Mouse (Mus musculus) layer of hippocampus, adult 8-10 months (tissue): ENCODE data around the gene Pde9a. TPM values are rescaled to one million over a fixed set of nuclear protein-coding genes. Genes with fewer than 3 reads are reported as not detected.
A peak's percentile ranks its signal among the peaks of the same experiment; 100 is the strongest.

Source experiments
- DNase-seq, 2 experiments: peaks; one replicate each; pipeline ENCODE4 v3.0.0; 2022; ENCODE audit warnings: low spot score in 2 of 2
- total RNA-seq, 4 experiments: library from RNA; stranded (reverse); gene quantifications; 2 replicates each; pipeline ENCODE4 v1.2.4; 2022

Gene Pde9a
- total RNA-seq, 4 experiments from 2014 or later = 22.5 to 35.1 (median 28.4) TPM

DNA sequence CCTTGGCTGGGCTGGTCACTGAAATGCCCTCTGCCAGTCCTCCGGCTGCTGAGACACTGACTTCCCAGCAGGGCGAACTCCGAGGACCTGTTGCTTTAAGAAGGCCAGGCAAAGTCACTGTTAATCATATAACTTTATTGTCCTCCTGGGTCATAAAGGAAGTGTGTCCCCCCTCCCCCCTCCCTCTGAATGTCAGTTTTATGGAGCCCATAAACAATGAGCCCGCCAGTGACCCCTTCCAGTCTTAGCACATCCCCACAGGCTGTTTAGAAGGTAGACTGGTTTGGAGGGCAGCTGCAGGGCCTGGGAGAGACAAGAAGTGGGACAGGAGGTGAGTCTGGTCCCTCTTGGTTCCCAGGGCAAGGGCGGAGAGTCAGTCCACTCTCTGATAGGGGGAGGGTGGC, 46.9 kb downstream of the Pde9a start:
- DNase-seq = no peak

DNA sequence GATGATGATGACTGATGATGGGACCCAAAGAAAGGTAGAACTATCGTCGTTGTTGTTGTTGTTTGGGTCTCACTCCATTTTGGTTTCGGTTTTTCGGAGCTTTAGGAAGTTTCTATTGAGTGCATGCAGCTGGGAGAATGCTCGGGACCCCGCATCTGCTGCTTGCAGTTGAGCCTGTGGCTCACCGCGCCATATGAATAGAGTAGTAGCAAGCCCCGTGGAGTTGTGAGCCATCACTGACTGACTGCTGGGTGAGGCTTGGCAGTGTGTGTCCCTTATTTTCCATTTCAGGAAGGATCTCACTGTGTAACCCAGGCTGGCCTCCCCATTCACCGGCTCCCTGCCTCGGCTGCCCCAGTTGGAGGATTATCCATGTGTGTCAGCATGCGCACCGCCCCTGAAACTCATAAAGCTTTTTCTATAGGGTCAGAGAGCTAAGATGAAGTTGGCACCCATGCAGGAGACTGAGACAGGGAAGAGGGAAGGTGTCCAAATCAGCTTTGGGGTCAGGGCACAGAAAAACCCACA, 47.5 kb downstream of the Pde9a start:
- no peak for DNase-seq

DNA sequence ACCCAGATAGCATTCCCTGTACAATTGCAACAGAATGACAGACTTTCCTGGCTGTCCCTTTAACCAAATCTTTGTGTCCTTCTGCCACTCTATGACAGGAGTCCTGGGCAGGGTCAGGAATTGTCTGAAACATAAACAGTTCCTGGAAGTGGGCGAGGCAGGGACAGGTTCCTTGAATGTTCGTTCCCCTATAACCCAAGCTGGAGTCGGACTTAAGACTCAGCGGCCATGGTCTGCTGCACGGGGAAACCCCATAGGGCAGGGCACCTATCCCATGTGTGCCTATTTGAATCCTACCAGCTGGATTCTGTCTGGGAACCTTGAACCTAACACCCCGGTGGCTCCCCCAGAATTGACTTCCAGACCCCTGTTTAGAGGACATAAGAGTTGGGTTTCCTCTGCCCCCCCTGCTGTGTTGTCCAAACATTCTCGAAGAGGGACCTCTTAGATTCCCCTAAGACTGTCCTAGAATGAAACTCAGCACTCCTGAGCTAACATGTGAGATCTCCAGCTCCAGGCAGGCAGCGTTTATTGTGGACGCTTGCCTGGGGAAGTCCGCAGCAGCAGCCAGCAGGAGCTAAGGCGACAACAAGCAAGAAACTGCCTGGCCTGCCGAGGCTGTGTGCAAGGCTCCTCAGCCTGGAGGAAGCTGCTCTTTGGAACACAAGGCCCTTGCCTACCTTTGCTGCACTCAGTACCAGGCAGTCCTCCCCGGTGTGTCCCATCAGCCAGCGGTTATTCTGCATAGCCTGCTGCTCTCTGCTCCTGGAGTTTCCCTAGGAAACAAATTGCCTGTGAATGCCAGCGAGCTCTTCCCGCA, 48.2 kb downstream of the Pde9a start:
- no peak for DNase-seq

DNA sequence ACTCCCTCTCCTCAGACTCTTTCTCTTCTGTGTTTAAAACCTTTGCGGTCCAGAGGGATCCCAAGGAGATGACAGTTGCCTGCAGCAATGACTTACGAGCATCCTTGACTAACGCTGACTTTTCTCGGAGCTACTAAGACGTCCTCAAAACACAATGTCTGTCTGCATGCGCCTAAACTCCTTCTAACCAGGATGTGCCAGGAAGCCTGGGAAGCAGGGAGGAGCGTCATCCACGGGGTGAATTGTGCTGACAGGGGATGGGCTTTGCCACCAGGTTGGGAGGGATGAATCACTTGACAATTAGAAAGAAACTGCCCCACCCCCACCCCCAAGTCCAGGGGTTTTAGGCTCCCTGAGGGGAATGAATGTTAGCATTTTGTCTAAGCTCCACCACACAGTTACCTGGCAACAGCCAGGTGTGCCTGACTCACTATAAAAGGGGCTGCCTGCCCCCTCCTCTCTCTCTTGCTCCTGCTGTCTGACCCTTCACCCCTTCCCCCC, 48.9 kb downstream of the Pde9a start:
- no peak for DNase-seq

DNA sequence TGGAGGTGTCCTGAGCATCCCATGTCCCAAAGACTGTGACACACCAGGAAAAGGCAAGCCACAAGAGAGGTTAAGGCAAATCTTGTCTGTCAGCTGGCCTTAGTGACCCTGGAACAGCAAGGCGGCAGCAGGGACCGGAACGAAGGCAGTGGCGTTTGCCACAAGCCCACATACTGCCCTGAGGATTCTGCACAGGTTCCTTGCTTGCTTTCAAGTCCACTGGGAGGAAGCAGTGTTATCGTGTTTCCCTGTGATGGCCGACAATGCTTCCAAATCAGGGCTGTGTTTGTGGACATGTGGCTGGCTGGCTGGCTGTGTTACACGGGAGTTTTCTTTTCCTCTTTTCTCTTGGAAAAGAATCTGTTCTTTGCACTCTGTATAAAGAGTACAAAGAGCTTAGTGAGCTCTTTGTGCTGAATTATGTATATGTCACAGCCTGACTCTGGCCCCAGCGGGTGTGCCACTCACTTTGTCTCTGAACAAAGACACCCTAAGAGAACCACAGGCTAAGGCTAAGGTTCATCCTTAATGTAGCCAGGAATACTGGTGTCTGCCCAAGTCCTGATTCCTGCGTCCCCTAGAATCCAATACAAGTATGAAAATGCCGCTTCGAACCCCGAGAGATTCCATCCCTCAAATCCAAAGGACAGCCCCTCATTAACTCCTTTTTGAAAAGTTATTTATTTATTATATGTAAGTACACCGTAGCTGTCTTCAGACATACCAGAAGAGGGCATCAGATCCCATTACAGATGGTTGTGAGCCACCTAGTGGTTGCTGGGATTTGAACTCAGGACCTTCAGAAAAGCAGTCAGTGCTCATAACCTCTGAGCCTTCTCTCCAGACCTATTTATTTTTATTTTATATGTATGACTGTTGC, 50.2 kb downstream of the Pde9a start:
- no peak for DNase-seq

DNA sequence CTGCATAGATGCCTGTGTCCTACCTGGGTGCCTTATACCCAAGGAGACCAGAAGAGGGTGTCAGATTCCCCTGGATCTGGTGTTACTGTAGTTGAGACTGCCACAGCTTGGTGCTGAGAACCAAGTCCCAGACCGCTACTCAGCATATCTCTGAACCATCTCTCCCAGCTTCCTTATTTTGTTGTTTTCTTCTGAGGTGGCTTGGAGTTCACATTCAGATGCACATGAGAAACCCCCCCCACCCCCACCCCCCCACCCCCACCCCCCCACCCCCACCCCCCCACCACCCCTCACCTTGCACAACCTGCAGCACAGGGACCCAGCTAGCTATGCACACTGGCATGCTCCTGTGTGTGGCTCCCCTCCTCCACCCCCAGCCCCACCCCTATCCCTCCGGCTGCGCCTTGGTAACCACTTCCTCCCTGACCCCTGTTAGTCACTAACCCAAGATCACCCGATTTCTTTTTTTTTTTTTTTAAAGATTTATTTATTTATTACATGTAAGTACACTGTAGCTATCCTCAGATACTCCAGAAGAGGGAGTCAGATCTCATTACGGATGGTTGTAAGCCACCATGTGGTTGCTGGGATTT, 50.9 kb downstream of the Pde9a start:
- no peak for DNase-seq

DNA sequence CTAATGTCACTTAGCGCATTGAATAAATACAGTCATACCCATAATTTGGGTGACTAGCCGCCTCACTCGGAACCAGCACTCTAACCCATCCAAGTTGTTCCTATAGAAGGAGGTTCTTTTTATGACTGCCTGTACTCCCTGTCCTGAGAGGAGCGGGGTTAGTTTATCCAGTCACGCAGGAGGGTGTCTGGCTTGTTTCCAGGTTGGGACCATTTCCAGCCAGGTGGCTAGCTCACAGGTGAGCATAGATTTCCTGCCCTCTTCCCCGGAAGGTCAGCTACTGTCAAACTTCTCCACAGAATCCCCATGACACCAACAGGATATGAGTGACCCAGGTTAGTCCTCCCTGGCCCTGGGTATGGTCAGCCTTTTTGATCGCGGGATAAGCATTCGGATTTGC, 51.5 kb downstream of the Pde9a start:
- no peak for DNase-seq

DNA sequence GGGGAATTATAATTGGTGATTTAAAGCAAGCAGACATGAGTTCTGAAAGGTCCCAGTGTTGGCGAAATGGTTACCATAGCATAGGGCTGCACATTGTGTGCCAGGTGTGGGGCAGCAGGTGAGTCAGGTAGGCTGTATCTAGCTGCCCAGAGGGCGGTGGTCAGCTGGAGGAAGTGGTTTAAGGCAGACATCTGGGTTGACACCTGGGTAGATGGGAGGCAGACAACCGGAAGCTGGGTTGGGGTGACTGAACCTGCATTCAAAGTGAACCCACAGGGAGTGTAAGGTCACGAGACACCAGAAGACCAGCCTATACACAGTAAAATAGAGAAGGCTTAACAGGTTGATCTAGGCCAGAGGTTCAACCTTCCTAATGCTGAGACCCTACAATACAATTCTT, 54.0 kb downstream of the Pde9a start:
- no peak for DNase-seq

DNA sequence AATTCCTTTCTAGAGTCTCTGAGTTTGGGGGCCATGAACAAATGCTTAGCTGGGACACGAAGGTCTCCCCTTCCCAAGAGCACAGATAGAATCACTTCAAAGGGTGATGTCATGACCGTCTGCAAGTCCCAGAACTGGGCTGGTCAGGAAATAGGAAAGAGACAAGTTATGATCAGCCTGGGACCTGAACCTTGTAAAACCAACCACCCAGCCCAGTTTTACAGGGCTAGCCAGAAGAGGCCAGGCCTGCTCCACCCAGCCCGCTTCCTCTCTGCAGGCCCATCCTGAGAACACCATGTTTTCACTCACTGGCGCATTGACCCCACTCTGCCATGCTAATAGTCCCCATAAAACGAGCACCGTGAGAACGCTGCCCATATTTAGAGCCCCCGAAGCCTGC, 56.5 kb downstream of the Pde9a start:
- DNase-seq = no peak

DNA sequence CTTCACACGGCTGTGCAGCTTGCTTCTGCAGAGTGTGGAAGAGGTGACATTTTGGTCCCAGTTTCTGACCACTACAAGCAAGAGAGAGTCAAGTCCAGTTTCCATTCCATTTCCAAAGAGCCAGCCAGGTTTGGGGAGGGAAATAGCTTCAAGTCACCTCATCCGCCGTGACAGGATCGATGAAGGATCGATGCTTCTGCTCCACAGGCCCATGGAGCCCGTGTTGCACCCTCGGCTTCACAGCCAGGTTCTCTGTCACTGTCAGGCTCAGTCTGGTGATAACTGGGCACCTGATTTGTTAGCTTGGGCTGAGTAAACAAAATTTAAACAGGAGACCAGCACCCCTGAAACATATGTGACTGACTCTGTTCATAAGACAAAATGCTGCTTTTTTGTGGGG, 58.2 kb downstream of the Pde9a start:
- DNase-seq = no peak

DNA sequence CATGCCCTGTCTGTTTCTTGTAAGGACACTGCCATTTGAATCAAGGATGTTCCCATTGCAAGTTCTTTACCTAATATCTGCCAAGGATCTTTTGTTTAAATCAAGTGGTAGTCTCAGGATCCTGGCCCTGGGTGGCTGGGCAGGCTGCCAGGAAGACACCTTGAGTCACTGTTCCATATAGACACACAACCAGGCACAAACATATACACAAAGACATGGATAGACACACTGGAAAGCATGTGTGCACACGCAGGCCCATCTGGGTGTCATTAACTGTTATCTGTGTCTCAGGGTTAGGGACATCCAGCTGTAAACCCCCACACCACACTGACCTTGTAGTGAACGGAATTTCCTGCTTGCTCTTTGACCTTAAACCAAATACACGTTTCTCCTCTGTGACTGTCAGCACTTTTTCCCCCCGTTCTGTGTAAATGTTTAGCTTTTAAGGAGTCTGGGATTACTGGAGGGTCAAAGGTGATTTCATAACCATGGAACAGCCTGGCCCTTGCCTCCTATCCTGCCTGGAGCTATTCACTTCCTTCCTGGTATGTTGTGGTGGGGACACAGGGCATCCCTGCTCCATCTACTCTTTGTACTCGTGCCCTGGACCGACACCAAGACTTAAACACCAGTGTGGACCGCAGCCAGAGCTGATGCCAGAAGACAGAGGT, 59.2 kb downstream of the Pde9a start:
- DNase-seq = no peak

DNA sequence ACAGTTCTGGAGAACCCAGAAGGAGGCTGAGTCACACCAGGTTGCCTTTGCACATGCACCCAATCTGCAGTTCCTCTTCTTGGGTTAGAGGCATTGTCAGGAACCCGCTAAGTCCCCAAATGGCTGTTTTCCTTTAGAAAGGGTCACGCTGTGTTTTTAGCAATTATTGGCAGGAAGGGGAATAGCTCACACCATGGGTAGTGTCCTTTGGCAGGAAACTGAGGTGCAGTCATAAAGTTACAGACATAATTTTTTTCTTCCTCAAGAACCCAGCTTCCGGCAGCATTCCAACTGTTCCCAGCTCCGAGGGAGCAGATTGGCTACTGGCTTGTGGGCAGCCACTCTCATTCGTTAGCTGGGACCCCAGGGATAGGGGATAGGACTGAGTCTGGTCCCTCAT, 61.8 kb downstream of the Pde9a start:
- no peak for DNase-seq

DNA sequence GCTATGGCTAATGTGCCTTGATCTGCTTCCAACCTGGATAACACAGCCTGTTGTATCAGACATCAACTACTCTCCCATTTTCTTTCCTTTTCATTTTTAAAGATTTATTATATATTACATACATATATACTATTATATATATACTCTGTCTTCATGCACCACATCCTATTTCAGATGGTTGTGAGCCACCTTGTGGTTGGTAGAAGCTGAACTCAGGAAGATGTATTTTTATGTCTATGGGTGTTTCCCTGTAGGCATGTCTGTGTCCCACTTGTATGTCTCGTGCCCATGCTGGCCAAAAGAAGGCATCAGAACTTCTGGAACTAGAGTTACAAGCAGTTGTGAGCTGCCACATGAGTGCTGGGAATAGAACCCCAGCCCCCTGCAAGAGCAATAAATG, 62.5 kb downstream of the Pde9a start:
- DNase-seq = no peak

DNA sequence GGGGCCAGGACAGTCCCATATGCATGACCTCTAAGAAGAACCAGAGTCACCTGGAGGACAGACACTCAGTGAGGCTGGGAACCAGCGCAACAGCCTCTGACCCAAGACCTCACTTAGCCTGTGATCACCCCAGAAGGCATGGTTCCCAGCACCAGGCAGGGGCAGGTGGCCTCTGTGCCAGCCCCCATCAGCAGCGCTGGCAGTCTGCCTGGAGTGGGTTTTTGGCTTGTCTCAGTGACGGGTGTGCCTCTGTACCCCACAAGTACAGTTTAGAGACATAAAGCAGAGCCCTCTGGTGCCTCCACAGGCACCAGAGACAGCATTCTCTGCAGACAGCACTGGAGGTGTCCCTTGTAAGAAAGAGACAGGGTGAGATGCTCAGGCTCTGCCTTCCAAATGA, 64.2 kb downstream of the Pde9a start:
- no peak for DNase-seq

DNA sequence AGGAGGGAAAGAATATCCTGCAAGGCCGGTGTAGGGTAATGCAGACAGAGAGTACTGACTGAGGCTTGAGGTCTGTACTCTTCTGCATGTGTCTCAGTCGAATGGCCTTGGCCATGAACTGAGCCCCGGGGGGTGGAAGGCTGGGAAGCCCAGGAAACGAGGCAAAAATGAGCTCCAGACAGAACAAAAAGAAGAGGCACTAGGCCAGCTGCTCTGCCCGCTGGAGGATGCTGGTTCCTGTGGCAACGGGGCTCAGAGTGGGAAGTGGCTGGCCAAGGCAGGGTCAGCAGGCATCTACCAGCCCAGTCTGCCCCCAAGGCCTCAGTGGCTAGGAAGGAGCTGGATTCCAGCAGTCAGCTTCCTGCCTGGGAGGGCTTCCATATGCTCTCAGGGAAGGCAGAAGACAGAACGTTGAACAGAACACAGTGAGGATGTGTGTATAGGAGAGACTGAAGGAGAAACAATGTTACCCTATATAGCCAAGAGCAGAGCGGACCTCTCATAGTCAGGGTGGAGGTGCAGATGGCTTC, 65.2 kb downstream of the Pde9a start:
- peak; percentile 68 to 70 for DNase-seq

DNA sequence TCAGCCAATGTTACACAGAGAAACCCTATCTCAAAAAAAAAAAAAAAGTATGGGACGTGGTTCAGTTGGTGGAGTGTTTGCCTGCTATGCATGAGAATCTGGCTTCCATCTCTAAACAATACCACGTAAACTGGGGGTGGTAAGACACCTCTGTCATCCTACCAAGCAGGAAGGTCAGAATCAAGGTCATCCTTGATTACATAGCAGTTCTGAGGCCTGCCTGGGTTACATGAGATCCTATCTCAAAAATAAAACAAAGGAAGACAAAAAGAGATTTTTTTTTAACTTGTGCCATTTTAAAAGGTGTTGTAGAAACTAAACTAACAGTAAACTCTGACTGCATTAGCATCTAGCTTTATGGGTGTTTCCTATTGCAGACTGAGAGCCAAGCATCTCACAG, 66.8 kb downstream of the Pde9a start:
- no peak for DNase-seq

DNA sequence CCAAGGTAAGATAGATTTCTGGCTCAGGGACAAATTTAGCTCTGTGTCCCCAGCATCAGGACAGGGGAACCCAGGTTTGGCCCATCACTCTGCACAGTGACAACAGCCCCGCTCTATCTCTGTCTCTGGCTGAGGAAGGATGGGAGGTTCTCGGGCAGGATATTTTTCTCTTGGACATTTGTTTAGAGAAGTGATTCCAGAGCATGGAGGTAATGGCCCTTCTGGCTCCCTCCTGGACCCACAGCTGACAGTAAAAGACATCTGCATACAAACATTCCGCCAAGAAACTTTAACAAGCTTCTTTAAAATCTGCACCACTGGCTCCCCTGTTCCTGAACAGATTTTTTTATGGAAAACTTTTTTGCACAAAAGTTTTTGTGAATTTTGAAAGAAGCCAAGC, 67.5 kb downstream of the Pde9a start:
- DNase-seq = no peak

DNA sequence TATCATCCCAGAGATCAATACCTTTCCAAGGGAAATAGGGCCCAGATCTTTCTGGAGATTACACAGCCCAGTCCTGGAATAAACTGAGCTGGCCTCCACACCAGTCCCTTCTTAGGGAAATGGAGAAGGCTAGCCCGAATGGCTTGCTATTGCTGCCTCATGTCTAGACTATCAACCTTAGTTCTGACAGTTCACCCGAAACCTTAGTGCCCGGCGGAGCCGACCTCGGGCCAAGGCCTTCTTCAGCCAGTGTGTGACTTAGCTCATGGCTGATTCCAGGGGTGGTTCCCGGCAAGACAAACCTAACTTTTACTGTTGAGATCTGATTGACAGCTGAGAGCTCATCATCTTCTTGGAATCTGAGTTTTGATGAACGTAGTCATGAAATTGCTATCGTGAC, 68.0 kb downstream of the Pde9a start:
- no peak for DNase-seq

DNA sequence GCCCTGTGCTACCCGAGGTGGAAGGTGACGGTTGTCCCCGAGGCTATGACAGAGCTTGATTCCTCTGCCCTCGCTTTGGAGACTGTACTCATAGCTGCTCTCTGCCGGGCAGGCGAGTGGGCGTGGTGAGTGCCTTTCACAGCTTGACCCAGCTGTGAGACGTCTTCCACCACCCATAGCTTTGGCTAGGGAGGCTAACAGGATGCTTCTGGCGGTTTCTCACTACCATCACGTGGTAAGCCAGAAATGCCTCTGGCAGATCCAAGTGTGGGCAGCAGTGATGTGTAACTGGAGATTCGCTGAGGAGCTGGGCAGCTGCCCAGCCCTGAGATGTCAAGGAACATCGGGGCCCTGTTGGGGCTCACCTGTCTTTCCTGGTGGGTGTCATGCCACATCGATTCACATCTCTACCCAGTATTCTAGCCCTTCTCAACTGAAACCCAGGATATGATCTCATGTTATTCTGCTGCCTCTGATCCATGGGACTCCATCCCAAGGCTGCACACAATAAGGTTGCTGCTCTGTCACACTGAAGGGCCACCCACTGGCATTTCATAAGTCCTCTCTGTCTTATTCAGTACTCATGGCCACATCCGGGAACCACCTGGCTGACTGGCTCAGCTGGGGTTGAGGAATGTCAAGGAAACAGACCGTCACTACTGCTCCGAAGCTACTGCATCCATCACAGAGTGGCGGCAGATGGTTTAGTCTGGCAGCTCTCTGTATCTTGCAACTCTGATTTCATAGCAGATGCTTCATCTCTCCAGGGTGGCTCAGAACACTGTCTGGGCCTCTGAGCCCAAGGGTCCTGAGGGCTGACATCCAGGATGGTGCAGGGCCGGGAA, 70.9 kb downstream of the Pde9a start:
- peak; percentile 52 to 65 for DNase-seq

DNA sequence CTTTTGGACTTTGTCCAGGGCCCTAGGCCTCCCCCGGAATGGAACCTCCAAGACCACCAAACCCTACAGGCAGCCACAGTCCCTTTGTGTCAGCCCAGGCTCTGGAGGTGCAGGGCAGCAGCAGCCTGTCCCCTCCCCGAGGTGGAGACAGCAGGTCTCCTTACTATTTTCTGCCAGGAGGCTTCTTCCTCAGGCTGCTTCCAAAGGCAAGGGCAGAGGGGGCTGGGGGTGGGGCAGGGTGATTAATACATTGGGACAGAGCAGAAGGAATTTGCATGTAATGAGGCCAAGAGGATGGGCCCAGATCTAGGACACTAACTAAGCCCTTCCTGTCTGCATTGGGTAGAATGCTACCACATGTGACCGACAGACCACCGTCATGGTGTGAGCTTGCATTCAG, 74.4 kb downstream of the Pde9a start:
- no peak for DNase-seq
